Mouse (Mus musculus) right cerebral cortex, adult 18-20 months (tissue): ENCODE measurements around the gene Mvb12a.

Experiments
- DNase-seq: peaks from one replicate; pipeline ENCODE4 v3.0.0; 2022; ENCODE audit warnings: mixed read lengths

Gene Mvb12a

GRCm38 (mm10) chr8:71567587-71567986 is 24.9 kb downstream of the Mvb12a start:
- no peak for DNase-seq

- DNase-seq: peak; percentile 78
Observed at GRCm38 (mm10) chr8:71568387-71568937, 25.7 kb downstream of the Mvb12a start, which contains the start of gene Slc27a1. Gene Slc27a1 (plus strand): TSS chr8:71568882.

DNA sequence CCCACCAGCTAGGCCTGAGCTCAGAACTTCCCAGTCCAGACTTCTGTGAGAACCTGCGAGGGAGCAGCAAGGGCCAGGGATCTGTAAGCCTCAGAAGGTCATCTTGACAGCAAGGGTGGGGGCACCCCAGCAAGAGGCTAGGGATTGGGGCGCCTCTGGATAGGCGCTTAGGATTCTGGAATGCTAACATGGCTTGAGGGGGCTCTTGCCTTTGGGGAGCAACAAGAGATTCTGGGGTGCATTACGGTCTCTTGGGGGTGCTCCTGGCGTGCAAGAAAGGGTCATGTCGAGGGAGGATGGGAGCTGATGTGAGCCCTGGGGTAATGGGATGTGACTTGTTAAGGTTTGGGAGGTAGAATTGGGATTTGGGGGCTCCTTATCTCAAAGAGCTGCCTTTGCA is 26.2 kb downstream of the Mvb12a start:
- DNase-seq: no peak

DNA sequence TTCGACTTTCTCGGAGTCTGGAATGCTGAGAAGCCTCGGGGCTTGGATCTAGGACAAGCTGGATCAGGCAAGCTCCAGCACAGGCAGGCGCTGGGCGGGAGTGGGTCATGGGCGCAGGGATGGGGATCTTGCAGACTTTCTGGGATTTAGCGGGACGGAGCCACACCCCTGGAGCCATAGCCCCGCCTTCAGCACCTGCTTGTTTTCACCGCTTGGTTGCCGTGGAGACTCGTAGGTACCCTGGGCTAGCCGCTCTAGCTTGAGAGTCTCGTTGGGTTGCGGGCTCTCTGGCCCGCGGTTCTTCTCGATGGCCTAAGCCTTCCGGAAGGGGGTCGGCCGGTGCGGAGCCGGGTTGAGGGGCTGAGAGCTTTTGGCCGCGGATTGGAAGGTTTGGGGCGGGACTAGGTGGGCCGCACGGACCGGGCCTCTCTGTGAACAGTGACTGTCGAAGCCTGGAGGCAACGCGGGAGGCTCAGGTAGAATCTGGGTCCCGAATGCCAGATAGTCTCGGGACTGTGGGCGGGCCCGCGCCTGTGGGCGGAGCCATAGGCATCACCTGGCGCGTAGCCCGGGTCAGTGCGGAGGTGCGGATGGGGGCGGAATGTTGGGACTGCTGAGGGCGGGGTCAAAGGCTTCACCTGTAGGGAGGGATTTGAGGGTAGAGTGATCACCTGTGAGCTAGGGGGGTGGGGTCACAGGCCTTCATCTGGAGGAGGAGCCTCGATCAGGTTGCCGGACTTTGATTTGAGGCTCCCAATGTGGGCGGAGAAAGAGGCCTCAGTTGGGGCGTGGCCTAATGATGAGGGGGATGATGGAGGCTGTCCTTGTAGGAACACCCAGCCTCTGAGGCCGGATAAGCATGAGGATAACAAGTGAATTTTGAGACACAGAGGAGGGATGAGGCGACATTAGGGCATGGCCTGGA is 26.9 kb downstream of the Mvb12a start:
- peak; percentile 93 for DNase-seq

DNA sequence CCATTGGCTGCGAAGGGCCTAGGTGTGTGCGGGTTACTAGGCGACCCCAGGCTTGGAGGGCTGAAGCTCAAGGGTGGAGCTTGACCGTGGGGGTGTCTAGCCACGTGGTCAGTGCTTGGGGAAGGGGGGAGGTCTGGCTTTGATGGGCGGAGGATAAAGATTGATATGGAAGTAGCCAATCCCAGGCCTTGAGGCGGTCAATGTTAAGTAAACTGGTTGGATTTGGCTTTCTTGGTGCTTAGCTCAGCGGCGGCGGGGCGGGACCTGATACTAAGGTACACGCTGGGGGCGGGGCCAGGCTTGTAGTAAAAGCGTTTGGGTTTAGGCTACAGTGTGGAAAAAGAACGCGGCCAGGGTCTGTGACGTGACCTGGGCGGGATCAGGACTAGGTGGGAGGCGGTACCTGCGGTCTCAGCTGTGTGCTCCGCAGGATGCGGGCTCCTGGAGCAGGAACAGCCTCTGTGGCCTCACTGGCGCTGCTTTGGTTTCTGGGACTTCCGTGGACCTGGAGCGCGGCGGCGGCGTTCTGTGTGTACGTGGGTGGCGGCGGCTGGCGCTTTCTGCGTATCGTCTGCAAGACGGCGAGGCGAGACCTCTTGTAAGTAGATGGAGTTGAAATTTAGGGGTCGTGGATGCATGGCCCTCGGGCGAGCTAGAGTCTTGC is 27.7 kb downstream of the Mvb12a start:
- DNase-seq: peak; percentile 98

- no peak for DNase-seq
Observed at GRCm38 (mm10) chr8:71572077-71572476, 29.4 kb downstream of the Mvb12a start.

DNA sequence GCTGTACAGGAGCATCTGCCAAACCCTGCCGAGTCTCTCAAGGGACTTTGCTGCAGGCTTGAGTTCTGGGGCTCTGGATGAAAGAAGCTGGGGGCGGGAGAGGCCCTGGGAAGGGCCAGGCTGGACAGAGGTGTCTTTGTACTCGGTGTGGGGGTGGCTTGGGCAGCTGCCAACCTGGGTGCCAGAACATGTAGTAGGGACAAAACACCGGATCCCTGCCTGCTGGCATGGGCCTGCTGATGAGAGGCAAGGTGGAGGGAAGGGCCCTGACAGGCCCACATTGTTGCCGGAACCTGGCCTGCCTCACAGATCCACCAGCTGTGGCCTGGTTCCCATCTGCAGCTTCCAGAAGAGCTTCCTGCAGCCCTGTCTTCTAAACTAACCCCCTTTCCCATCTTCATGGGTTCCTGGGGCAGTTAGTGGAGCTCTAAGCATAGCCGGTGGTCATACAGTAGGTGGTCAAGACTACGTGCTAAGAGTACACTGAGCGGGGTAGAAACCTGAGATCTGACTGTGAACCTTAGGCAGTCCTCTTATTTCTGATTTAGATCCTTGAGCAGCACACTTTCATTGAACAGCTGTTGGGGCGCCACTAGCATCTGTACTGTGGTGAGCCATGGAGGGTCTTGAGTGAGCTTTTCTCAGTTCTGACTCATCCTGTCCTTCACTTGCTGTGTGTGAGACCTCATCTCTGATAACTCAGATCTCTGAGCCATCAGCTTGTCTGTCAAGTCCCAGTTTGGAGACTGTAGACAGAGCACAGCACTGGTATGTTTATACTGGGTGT is 30.3 kb downstream of the Mvb12a start:
- DNase-seq: peak; percentile 89

- no peak for DNase-seq
Observed at GRCm38 (mm10) chr8:71574426-71574825, 31.7 kb downstream of the Mvb12a start.

DNA sequence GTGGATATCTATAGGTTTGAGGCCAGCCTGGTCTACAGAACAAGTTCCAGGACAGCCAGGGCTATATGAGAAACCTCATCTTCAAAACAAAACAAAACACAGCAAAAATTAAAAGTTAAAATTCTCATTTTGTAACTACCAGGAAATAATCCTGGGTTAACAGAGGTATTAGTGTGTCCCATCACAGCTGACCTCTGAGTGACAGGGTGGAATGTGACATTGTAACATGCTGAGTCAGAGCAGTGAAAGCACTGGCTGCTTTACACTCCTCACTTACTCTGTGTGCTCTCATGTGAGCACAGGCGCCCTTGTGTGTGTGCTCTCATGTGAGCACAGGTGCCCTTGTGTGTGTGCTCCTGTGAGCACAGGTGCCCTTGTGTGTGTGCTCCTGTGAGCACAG is 32.3 kb downstream of the Mvb12a start:
- DNase-seq: no peak

DNA sequence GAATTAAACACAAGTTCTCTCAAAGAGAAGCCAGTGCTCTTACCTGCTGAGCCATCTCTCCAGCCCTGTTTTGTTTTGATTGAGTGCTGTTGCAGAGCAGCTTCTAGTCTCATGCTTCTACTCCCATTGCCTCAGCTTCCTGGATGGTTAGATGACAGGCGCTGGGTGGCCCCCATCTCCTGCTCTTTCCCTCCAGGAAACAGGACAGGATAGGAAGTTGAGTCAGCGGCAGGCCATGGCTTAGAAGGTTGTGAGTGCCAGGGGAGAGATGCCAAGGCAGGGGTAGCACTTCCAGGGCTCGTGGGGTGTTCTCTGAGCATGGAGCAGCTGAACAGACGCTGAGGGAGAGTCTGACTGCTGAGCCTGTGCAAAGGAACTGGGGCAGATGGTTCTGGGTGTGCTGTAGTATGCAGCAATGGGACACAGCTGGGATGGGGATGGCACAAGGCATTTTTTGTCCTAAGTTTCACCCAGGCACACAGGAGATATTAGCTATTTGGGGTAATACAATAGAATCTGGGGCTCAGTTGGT is 35.2 kb downstream of the Mvb12a start:
- no peak for DNase-seq

GRCm38 (mm10) chr8:71579009-71579408 is 36.3 kb downstream of the Mvb12a start:
- no peak for DNase-seq

DNA sequence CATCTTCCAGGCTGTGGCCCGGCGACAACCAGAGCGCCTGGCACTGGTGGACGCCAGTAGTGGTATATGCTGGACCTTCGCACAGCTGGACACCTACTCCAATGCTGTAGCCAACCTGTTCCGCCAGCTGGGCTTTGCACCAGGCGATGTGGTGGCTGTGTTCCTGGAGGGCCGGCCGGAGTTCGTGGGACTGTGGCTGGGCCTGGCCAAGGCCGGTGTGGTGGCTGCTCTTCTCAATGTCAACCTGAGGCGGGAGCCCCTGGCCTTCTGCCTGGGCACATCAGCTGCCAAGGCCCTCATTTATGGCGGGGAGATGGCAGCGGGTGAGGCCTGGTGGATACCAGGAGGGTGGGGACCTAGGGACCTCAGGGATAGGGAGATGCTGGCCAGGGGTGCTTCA is 36.8 kb downstream of the Mvb12a start:
- no peak for DNase-seq

- DNase-seq: no peak
Observed at GRCm38 (mm10) chr8:71580201-71580600, 37.5 kb downstream of the Mvb12a start.

DNA sequence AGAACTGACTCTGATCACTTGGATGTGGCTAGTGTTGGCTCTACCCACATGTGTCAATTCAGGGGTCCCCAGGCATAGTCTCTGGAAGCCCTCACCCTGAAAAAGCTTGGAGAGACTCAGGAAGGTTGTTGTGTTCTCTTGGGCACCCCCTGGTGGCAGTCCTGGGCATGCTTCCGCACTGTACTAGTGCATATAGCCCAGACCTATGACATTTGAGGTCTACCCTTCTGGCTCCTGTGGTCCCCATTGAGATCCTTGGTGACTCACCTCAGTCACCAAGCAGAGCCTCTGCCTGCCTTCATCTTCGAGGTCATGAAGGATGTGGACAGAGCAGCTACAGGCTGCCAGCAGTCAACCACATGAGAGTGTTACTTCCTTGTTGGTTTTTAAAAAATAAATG is 44.2 kb downstream of the Mvb12a start:
- no peak for DNase-seq

- no peak for DNase-seq
Observed at GRCm38 (mm10) chr8:71588762-71589161, 46.0 kb downstream of the Mvb12a start.

GRCm38 (mm10) chr8:71591017-71591416 is 48.3 kb downstream of the Mvb12a start:
- no peak for DNase-seq

DNA sequence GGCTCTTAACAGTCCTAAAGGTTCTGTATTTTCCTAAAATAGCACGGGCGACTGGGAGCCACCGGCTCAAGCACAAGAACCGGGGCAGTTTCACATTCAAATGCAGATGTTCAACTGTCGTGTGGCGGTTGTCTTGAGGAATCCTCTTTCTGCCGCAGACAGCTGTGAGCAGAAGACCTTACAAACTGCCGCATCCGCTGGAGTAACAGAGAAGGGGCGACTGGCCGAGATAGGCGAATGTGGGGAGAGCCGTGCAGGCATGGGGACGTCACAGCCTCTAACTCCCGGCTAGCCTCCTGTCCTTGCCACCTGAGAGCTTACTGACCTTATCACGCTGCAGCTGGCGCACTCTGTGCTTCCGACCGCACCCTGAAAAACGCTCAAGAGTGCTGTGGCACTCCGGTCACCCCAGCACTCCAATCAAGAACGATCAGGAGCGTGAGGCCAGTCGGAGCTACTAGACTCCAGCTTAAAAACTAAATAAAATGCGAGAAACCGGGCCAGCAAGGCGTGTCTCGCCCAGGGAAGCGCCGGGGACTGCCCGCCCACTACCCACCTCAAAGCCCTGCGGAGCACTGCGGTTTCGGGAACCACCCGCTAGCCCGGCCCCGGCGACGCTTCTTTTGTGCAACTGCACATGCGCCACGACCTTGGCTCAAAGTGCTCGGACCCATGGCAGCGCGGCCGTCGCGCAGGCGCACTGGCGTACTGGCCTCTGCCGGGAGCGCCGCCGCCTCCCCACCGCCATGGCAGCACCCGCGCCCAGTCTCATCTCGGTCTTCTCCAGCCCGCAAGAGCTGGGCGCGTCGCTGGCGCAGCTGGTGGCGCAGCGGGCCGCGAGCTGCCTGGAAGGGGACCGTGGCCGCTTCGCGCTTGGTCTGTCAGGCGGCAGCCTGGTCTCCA is 49.0 kb downstream of the Mvb12a start, which contains the start of gene Pgls:
Pgls (plus strand) TSS at position 706 of the 903 bp plus-strand sequence.
- peak; percentile 97 for DNase-seq

DNA sequence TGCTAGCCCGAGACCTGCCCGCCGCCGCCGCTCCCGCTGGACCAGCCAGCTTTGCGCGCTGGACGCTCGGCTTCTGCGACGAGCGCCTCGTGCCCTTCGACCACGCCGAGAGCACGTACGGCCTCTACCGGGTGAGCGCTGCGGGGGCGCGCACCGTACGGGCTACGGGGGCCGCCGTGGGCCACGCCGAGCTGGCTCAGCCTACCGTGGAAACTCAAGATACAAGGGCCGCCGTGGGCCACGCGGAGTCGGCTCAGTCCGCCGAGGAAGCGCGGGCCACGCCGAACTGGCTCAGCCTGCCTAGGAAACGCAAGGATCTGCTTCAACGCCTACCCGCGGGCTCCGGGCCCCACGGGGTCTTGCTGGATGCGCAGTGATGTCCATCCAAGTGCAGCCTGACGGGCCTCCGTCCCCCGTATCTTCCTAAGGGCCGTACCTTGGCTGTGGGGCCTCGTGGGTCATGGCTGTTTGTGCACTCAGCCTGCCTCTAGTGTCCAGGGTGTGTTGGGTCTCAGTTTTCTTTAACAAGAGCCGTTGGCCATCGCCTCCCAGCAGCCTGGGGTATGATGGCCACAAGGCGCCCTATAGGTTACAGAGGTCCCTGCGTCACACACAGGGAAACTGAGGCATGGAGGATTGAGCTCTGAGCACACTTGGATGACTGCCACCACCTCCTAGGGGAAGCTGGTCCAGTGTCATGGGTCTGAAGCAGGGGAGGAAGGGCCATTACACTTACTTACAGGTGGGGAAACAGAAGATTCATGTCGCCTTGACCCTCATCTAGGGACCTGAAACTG is 49.9 kb downstream of the Mvb12a start:
- peak; percentile 94 for DNase-seq

DNA sequence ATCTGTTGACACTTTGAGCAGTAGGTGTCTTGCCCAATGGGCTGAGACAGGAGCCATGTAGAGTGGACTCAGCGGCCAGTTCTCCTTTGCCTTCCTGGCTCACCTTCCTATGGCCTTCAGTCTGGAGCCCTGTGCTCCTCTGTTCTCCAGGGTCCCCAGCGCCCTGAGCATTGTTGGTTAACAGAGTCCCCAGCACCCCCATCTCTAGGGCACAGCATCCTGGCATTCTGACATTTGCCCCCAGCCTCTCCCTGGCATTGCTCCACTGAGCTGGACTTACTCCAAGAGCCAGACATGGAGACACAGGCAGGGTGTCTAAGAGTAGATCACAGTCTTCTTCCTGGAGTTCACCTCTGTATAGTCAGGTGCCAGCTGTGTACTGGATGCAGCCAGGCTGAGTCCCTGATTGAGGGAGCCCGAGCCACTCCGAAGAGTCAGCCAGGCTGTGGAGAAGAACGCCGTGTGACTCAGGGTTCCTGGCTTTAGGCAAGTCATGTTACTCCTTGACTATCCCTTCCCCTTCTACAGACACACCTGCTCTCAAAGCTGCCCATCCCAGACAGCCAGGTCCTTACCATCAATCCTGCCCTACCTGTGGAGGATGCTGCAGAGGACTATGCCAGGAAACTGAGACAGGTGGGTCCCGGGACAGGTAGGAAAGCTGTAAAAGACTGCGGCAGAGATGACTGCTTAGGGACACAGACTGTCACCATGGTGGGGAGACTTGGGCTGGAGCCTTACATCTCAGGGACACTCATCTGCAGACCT is 51.0 kb downstream of the Mvb12a start:
- no peak for DNase-seq

GRCm38 (mm10) chr8:71594324-71594722 is 51.6 kb downstream of the Mvb12a start:
- no peak for DNase-seq
